Mouse (Mus musculus): ENCODE results near the gene Myoc. TPM values are rescaled to one million over a fixed set of nuclear protein-coding genes. Genes with fewer than 3 reads are reported as not detected.
"Not testable (repeated sequence)": the region's sequence is repeated elsewhere in the genome, so short reads cannot be mapped to it uniquely, and the experiment has no call there.

Gene Myoc
- total RNA-seq, 2 experiments from 2014 or later, result 6.2 to 6.7 TPM

- TF ChIP-seq CTCF (IDR thresholded peaks at IDR 0.05), result no peak
- no peak for DNase-seq (ENCODE audit: extremely low spot score in 1 of 2, low spot score in 2 of 2)
- intact Hi-C loops (cut with DNase I), result no loop called here
- Histone ChIP-seq H3K27ac (no peak overlapping the region), H3K4me3 (no peak overlapping the region)
Measured at GRCm38 (mm10) chr1:162623895-162624294, 15.1 kb upstream of the Myoc start.

GRCm38 (mm10) chr1:162625229-162625628 is 13.7 kb upstream of the Myoc start:
- H3K27ac ChIP-seq, result no peak overlapping the region
- H3K4me3 ChIP-seq, result no peak overlapping the region
- DNase-seq (ENCODE audit: extremely low spot score in 1 of 2, low spot score in 2 of 2), result no peak
- intact Hi-C loops (cut with DNase I), result no loop called here
- TF ChIP-seq CTCF (IDR thresholded peaks at IDR 0.05), result no peak

GRCm38 (mm10) chr1:162627821-162628220 is 11.1 kb upstream of the Myoc start:
- H3K27ac ChIP-seq; DNase-seq (ENCODE audit: extremely low spot score in 1 of 2, low spot score in 2 of 2); H3K4me3 ChIP-seq; intact Hi-C loops (cut with DNase I): not testable (repeated sequence)

GRCm38 (mm10) chr1:162628326-162628725 is 10.6 kb upstream of the Myoc start:
- not testable (repeated sequence) for H3K4me3 ChIP-seq; DNase-seq (ENCODE audit: extremely low spot score in 1 of 2, low spot score in 2 of 2)

GRCm38 (mm10) chr1:162635291-162635931 is 3.5 kb upstream of the Myoc start:
- DNase-seq (ENCODE audit: extremely low spot score in 1 of 2, low spot score in 2 of 2); H3K4me3 ChIP-seq; H3K27ac ChIP-seq; intact Hi-C loops (cut with DNase I): not testable (repeated sequence)

More at GRCm38 (mm10) chr1:162628326-162628725, 10.6 kb upstream of the Myoc start:
- H3K27ac ChIP-seq; intact Hi-C loops (cut with DNase I): not testable (repeated sequence)

GRCm38 (mm10) chr1:162636516-162636915 is 2.4 kb upstream of the Myoc start:
- H3K27ac ChIP-seq, result no peak overlapping the region
- H3K4me3 ChIP-seq, result no peak overlapping the region
- intact Hi-C loops (cut with DNase I), result no loop called here
- no peak for DNase-seq (ENCODE audit: extremely low spot score in 1 of 2, low spot score in 2 of 2)
- TF ChIP-seq CTCF (IDR thresholded peaks at IDR 0.05), result no peak

GRCm38 (mm10) chr1:162638535-162638934 is 420 bp upstream of the Myoc start:
- DNase-seq (ENCODE audit: extremely low spot score in 1 of 2, low spot score in 2 of 2), result no peak
- no peak overlapping the region for H3K27ac ChIP-seq
- H3K4me3 ChIP-seq, result no peak overlapping the region
- TF ChIP-seq CTCF (IDR thresholded peaks at IDR 0.05), result no peak
- intact Hi-C loops (cut with DNase I), result no loop called here

- H3K27ac ChIP-seq, result no peak overlapping the region
- H3K4me3 ChIP-seq, result no peak overlapping the region
- no peak for TF ChIP-seq CTCF (IDR thresholded peaks at IDR 0.05)
- intact Hi-C loops (cut with DNase I), result no loop called here
- no peak for DNase-seq (ENCODE audit: extremely low spot score in 1 of 2, low spot score in 2 of 2)
Measured at GRCm38 (mm10) chr1:162639861-162640260, 906 bp downstream of the Myoc start.

- no peak for DNase-seq (ENCODE audit: extremely low spot score in 1 of 2, low spot score in 2 of 2)
- no peak for TF ChIP-seq CTCF (IDR thresholded peaks at IDR 0.05)
- Histone ChIP-seq H3K4me3 (no peak overlapping the region), H3K27ac (no peak overlapping the region)
- intact Hi-C loops (cut with DNase I), result no loop called here
Measured at GRCm38 (mm10) chr1:162642591-162642990, 3.6 kb downstream of the Myoc start.

- no peak; the same call in 1 of the 2 replicates for TF ChIP-seq CTCF (IDR thresholded peaks at IDR 0.05)
- no peak overlapping the region for H3K4me3 ChIP-seq
- H3K27ac ChIP-seq, result no peak overlapping the region
- intact Hi-C loops (cut with DNase I), result no loop called here
- peak; percentile 28 to 37 for DNase-seq (ENCODE audit: extremely low spot score in 1 of 2, low spot score in 2 of 2)
Measured at GRCm38 (mm10) chr1:162643752-162644151, 4.8 kb downstream of the Myoc start.

GRCm38 (mm10) chr1:162646083-162646686 is 7.2 kb downstream of the Myoc start:
- no peak for DNase-seq (ENCODE audit: extremely low spot score in 1 of 2, low spot score in 2 of 2)

GRCm38 (mm10) chr1:162648416-162648815 is 9.5 kb downstream of the Myoc start:
- Histone ChIP-seq H3K4me3 (no peak overlapping the region), H3K27ac (no peak overlapping the region)
- no peak for TF ChIP-seq CTCF (IDR thresholded peaks at IDR 0.05)
- no peak for DNase-seq (ENCODE audit: extremely low spot score in 1 of 2, low spot score in 2 of 2)
- intact Hi-C loops (cut with DNase I), result no loop called here

More at GRCm38 (mm10) chr1:162646083-162646686, 7.2 kb downstream of the Myoc start:
- no peak overlapping the region for H3K4me3 ChIP-seq
- TF ChIP-seq CTCF (IDR thresholded peaks at IDR 0.05), result peak; percentile 25
- intact Hi-C loops (cut with DNase I), result no loop called here
- no peak overlapping the region for H3K27ac ChIP-seq

- TF ChIP-seq CTCF (IDR thresholded peaks at IDR 0.05), result no peak
Measured at GRCm38 (mm10) chr1:162658119-162658518, 19.2 kb downstream of the Myoc start, which contains the start of gene Myocos. Myocos (minus strand) TSS chr1:162658219.

More at GRCm38 (mm10) chr1:162658119-162658518, 19.2 kb downstream of the Myoc start, which contains the start of gene Myocos:
- no peak for DNase-seq (ENCODE audit: extremely low spot score in 1 of 2, low spot score in 2 of 2)
- Histone ChIP-seq H3K4me3 (no peak within 1 kb of the TSS), H3K27ac (no peak within 1 kb of the TSS)
- intact Hi-C loops (cut with DNase I), result no loop called here

All from left cerebral cortex, adult 2 months (tissue).